Mouse (Mus musculus): Measurements from ENCODE around the gene Olfr1153. TPM values are rescaled to one million over a fixed set of nuclear protein-coding genes. Genes with fewer than 3 reads are reported as not detected.

The Olfr1153 gene
- total RNA-seq (2021) = not detected
- long read RNA-seq, experiment 1 = 0 reads
- long read RNA-seq, experiment 2 = 0 reads

GRCm38 (mm10) chr2:87894662-87895061, at the start of gene Olfr1153:
Olfr1153 (plus strand) TSS chr2:87894962.
- DNase-seq = no peak

- no peak for DNase-seq
Observed at GRCm38 (mm10) chr2:87855562-87855961, 39.2 kb upstream of the Olfr1153 start, which contains the start of gene Olfr1151. Olfr1151 (plus strand) TSS chr2:87855862.

- no peak for DNase-seq
Observed at GRCm38 (mm10) chr2:87866192-87866591, 28.6 kb upstream of the Olfr1153 start, which contains the start of gene Olfr1152. Olfr1152 (plus strand) TSS chr2:87866492.

GRCm38 (mm10) chr2:87905066-87905465, 10.3 kb downstream of the Olfr1153 start, which contains the start of gene Olfr1154:
Olfr1154 (minus strand) TSS chr2:87905166.
- no peak for DNase-seq

GRCm38 (mm10) chr2:87945037-87945436, 50.3 kb downstream of the Olfr1153 start, which contains the start of gene Olfr1155:
Olfr1155 (minus strand) TSS chr2:87945137.
- no peak for DNase-seq

Other genes with a start within 250 kb of the Olfr1153 start
- not detected for gene Olfr1133, start 247.6 kb upstream of the Olfr1153 start, total RNA-seq (2021)
- gene Olfr1134, start 236.5 kb upstream of the Olfr1153 start, total RNA-seq (2021) = not detected
- not detected for gene Olfr1135, start 221.3 kb upstream of the Olfr1153 start, total RNA-seq (2021)
- gene Olfr1136, start 201.0 kb upstream of the Olfr1153 start, total RNA-seq (2021) = not detected
- gene Olfr1137, start 181.8 kb upstream of the Olfr1153 start, total RNA-seq (2021) = not detected
- not detected for gene Olfr1138, start 155.0 kb upstream of the Olfr1153 start, total RNA-seq (2021)
- not detected for gene Olfr1140, start 151.2 kb upstream of the Olfr1153 start, total RNA-seq (2021)
- not detected for gene Olfr1141, start 141.0 kb upstream of the Olfr1153 start, total RNA-seq (2021)
- not detected for gene Olfr152, start 115.5 kb upstream of the Olfr1153 start, total RNA-seq (2021)
- gene Olfr1143, start 94.4 kb upstream of the Olfr1153 start, total RNA-seq (2021) = not detected
- not detected for gene Olfr1145, start 85.1 kb upstream of the Olfr1153 start, total RNA-seq (2021)
- gene Olfr1148, start 64.4 kb upstream of the Olfr1153 start, total RNA-seq (2021) = not detected
- not detected for gene Olfr1150-ps1, start 51.0 kb upstream of the Olfr1153 start, total RNA-seq (2021)
- not detected for gene Olfr1151, start 39.1 kb upstream of the Olfr1153 start, total RNA-seq (2021)
- gene Olfr1152, start 28.5 kb upstream of the Olfr1153 start, total RNA-seq (2021) = not detected
- not detected for gene Olfr1154, start 10.2 kb downstream of the Olfr1153 start, total RNA-seq (2021)
- gene Olfr1155, start 50.2 kb downstream of the Olfr1153 start, total RNA-seq (2021) = not detected
- not detected for gene Olfr1156, start 58.1 kb downstream of the Olfr1153 start, total RNA-seq (2021)
- gene Olfr1157, start 73.3 kb downstream of the Olfr1153 start, total RNA-seq (2021) = not detected
- not detected for gene Olfr74, start 79.7 kb downstream of the Olfr1153 start, total RNA-seq (2021)
- gene Olfr1158, start 95.2 kb downstream of the Olfr1153 start, total RNA-seq (2021) = not detected
- not detected for gene Olfr1160, start 113.3 kb downstream of the Olfr1153 start, total RNA-seq (2021)
- gene Olfr1161, start 127.8 kb downstream of the Olfr1153 start, total RNA-seq (2021) = not detected
- gene Olfr73, start 142.7 kb downstream of the Olfr1153 start, total RNA-seq (2021) = not detected
- not detected for gene Olfr1162, start 156.2 kb downstream of the Olfr1153 start, total RNA-seq (2021)
- gene Olfr1163, start 176.9 kb downstream of the Olfr1153 start, total RNA-seq (2021) = not detected
- not detected for gene Olfr1164, start 199.0 kb downstream of the Olfr1153 start, total RNA-seq (2021)
- not detected for gene Olfr1166, start 233.3 kb downstream of the Olfr1153 start, total RNA-seq (2021)